Mouse (Mus musculus): ENCODE data around the gene Gm20909. TPM values are rescaled to one million over a fixed set of nuclear protein-coding genes. Genes with fewer than 3 reads are reported as not detected.
"Not testable (repeated sequence)": the region's sequence is repeated elsewhere in the genome, so short reads cannot be mapped to it uniquely, and the experiment has no call there.

Gene Gm20909
- not detected for polyA plus RNA-seq (2017; shearing (Covaris generic))

DNA sequence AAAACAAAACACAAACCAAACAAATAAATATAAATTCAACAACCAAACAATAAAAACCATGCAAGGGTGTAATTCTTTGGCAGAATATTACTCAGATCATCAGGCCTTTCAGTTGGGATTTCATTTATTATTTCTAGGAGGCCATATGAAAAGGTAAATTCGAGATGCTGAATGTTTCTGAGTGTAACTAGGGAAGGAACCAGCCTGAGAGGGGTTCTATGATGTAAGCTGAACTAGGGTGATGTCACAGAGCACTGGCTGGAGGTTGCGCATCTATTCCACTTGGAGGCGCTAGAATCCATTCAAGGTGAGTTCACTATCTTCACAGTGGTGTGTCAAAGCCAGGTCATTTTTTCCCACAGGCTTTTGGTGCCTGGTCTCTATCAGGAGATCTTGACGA, at the start of gene Gm20909:
TSS of gene Gm20909 (plus strand) at position 301 of the 400 bp plus-strand sequence.
- ATAC-seq: not testable (repeated sequence)

Other genes with a start within 250 kb of the Gm20909 start
- gene Gm29866, start 170.9 kb upstream of the Gm20909 start, polyA plus RNA-seq (2017; shearing (Covaris generic)): not detected
- gene Gm20865, start 77.0 kb downstream of the Gm20909 start, polyA plus RNA-seq (2017; shearing (Covaris generic)): not detected